Mouse (Mus musculus) cerebellum, adult 9-10 months (tissue): Measurements from ENCODE around the gene Unc5b.
A peak's percentile ranks its signal among the peaks of the same experiment; 100 is the strongest.

Experiments used
- DNase-seq: peaks from one replicate; pipeline ENCODE4 v3.0.0; 2022

The Unc5b gene

DNA sequence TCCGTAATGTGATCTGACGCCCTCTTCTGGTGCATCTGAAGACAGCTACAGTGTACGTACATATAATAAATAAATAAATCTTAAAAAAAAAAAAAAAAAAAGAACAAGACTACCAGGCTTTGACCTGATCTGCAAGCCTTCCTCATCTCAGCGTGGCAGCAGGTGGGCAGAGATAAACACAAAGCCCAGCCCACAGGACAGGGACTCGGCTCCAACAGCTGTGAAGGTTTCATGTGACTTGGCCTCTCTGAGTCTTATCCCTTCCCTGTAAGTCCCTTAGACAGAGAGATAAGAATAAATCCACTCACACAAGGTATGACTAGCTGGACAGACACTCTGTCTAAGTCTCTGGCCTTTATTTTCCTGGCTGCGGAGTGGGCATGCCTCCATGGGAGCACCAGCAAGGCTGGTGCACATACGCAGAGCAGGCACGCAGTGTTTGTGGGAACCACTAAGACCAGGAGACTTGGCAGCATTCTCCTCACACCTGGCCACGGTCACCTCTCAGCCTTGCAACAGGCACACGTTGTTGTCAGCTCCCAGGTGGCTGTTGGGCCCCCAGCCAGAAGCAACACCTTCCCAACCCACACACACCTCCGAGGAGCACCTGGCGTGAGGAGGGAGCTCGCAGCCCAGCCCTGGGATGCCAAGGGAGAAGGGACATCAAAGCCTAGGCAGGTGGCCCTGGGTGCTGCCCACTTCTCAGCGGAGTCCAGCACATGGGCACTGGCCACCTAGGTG is 33.5 kb downstream of the Unc5b start:
- no peak for DNase-seq

DNA sequence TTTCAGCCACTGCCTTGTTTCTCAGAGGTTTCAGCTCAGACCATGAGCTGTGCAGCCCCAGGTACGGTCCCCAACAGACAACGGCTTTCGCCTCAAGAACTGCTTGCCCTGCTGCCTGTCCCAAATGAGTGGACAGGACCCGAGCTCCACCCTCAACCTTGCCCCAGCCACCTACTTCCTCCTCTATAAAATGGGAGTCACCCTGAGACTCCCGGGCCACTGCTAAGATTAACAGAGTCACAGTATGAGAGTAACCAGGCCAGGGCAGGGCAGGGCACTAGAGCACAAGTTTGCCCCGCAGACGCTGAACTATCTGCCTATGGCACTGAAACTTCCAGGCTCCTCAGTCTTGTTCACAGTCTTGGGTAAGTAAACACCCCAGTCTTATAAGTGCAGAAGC is 34.9 kb downstream of the Unc5b start:
- DNase-seq, result no peak

DNA sequence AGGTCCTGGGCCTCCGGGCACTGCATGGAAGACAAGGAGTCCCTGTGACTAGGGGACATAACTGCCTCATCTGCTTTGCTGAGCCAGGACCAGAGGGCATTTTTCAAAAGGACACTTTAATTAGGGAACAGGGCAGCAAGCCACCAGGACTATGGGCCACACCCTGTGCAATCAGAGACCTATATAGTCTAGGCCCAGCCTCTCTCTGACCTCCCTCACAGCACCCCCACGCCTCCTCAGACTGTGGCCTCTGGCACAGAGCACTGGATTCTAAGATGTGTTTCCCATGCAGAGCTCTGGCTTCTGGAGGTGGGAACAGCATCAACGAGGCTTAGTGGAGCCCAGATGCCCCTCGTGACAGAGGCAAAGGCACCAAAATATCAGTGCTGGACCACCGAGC is 35.4 kb downstream of the Unc5b start:
- no peak for DNase-seq

- DNase-seq, result no peak
Measured at GRCm38 (mm10) chr10:60794792-60795191, 36.6 kb downstream of the Unc5b start.

DNA sequence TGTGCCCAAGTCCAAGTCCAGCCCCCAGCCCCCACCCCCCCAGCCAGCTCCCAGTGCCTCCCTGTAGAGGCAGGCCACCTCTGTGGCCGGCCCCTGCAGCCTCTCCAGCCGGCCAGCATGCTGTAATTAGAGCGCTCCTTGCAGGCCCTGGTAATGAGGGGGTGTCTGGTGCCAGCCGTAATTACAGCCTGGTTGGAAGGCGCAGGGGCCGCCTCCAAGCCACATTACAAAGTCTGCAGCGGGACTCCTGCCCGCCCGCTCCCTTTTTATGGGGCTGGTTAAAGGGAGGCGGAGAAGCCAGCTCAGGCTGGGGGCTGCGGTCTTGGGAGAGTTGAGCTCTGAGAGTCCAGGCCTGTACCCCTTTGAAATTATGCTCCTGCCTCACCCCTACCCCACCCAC is 37.0 kb downstream of the Unc5b start:
- DNase-seq, result no peak

- DNase-seq, result no peak
Measured at GRCm38 (mm10) chr10:60792841-60793240, 38.5 kb downstream of the Unc5b start.

GRCm38 (mm10) chr10:60792365-60792764 is 39.0 kb downstream of the Unc5b start:
- no peak for DNase-seq

- DNase-seq, result no peak
Measured at GRCm38 (mm10) chr10:60790912-60791311, 40.5 kb downstream of the Unc5b start.

DNA sequence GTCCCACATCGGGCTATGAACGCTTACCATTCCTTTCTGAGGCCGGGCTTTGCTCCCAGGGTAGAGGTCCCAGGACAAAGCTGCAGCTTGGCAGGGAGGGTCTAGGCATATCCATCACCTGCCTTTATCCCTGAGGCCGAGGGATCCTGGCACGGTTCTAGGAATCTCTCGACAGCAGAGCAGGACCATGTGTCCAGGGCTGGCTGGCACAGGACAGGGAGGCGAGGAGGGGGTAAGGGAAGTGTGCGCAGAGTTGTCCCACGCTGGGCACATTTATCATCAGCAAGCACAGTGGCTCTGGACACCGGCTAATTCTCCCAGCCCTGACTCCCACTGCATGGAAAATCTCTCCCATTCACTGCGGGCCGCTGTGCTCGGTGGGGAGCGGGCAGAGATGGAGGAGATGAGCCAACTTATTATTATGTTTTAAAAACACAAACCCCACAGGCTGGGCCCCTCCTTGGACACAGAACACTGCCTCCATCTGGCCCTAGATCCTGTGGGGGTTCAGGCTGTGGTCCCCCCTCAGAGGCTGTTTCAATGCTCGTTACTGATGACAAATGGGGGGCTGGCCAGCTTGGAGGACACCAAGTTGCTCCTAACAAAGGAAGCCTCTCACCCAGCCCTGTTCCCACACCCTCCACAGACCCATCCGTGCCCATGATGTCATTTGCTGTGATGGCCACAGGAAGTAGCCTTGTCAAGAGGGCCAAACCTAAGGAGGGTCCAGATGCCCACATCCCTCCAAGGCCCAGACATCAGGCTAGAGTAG is 43.9 kb downstream of the Unc5b start:
- peak; percentile 29 for DNase-seq

GRCm38 (mm10) chr10:60783608-60784007 is 47.8 kb downstream of the Unc5b start:
- peak; percentile 76 for DNase-seq

DNA sequence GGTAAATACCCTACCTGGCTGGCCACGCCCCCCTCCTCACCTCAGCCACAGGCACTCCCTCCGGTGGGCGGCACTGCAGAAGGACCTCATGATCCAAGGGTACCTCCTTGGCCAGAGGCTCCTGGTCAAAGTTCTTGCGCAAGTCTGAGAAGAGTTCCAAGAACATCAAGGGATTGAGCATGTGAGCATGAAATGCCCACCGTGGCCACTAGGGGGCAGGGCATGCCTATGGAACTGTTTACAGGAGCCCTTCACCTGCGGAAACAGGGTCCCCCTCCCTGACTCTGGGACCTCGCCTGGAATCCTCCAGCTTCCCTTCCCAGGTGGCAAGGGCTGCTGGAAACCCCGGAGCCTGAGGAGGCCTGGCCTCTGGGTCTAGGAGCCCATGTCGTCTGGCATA is 51.8 kb downstream of the Unc5b start:
- peak; percentile 86 for DNase-seq

GRCm38 (mm10) chr10:60778542-60778941 is 52.8 kb downstream of the Unc5b start:
- no peak for DNase-seq

- no peak for DNase-seq
Measured at GRCm38 (mm10) chr10:60775473-60775872, 55.9 kb downstream of the Unc5b start.

- no peak for DNase-seq
Measured at GRCm38 (mm10) chr10:60774616-60775015, 56.8 kb downstream of the Unc5b start.

- DNase-seq, result no peak
Measured at GRCm38 (mm10) chr10:60770855-60771254, 60.5 kb downstream of the Unc5b start.

DNA sequence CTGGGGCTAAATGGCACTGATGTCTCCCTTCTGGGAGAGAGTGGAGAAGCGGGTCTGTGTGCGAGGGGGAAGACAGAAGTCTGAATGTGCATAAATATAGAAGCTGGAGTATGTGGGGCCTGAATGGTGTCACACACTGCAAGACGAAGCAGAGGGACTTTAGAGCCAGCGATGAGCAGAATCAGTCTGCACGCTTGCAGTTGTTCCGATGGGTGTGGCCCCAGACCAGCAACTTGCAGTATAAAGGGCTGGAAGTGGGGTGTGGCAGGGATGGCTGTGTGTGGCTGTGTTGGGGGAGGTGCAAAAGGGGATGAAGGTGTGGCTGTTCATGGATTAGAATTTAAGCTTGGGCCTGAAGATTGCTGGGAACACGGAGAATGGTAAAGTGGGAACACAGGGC is 62.8 kb downstream of the Unc5b start:
- no peak for DNase-seq

GRCm38 (mm10) chr10:60767400-60767799 is 64.0 kb downstream of the Unc5b start:
- no peak for DNase-seq

GRCm38 (mm10) chr10:60762126-60762525 is 69.3 kb downstream of the Unc5b start:
- no peak for DNase-seq

DNA sequence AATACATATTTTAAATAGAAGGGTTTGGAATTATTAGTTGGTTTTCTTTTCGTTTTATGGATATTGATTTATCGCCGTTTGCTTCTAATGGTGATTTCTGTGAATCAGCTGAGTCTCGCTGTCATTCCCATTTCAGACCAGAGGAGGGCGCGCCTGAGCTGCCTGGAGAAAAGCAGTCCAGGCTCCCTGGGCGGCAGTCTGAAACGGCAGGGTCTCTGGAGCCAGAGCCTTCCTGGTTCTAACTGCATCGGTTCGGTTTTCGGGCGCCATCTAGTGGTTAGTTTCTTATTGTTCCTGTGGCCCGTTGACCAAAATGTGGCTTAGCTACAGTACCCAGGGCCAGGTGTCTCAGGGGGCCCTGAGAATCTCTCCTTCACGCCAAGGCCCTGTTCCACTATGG is 71.0 kb downstream of the Unc5b start:
- DNase-seq, result peak; percentile 98

DNA sequence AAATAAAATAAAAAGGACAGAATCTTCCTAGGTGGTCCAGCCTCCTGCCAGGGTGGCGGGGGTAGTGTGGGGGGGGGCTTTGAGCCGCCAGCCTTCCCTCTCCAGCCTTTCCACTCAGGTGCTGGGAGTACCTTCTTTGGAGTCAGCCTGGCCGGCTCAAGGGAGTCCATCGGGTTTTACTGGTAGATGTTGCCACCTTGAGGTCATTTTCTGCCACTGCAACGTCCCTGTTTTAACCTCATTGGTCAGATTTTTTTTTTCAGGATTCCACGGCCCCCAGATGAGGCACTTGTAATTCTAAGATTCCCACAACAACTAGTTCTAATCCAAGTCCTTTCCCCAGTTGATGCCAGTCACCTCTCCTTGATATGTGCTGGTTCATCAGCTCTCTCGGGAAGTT is 74.4 kb downstream of the Unc5b start:
- DNase-seq, result peak; percentile 79

DNA sequence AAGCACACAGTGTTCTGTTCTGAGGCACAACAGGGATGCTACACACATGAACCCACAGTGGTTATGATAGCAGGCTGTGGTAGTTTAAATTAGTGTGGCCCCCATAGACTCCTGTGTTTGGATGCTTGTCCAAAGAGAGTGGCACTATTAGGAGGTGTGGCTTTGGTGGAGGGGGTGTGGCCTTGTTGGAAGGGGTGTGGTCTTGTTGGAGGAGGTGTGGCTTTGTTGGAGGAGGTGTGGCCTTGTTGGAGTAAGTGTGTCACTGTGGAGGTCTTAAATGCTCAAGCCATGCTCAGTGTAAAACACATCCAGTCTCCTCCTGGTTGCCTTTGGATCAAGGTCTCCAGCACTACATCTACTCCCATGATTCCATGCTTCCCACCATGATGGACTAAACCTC is 75.2 kb downstream of the Unc5b start:
- DNase-seq, result no peak

DNA sequence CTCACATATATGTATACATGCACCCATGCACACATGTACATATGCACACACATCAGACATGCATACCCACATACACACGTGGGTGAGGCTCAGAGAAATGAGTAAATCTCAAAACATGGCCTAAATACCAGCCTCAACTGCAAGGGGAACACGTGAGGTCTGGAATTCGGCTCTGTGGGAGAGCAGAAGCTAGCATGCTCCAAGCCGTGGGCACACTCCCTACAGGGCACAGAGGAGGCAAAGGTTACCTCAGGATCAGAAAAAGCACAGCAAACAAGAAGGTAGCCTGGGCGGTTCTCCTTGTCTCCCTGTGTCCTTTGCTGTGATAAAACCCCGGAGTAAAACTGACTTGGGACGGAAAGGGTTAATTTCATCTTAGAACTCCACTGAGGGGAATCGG is 77.4 kb downstream of the Unc5b start:
- DNase-seq, result no peak

GRCm38 (mm10) chr10:60753261-60753660 is 78.1 kb downstream of the Unc5b start:
- DNase-seq, result no peak
